Mouse (Mus musculus): ENCODE data around the gene Ncf1.

GRCm38 (mm10) chr5:134227574-134228248 is 1.7 kb downstream of the Ncf1 start:
- TF ChIP-seq CTCF (IDR thresholded peaks at IDR 0.05; ENCODE audit: borderline replicate concordance, extremely low read depth, insufficient read depth, insufficient read length) = peak; percentile 44; the same call in 1 of the 2 replicates
- no peak for TF ChIP-seq POLR2A (IDR thresholded peaks at IDR 0.05; ENCODE audit: borderline replicate concordance, extremely low read depth, insufficient read depth, insufficient read length, poor library complexity, severe bottlenecking)
